Mouse (Mus musculus) gastrocnemius, adult 2 months (tissue): Measurements from ENCODE around the gene Fos. TPM values are rescaled to one million over a fixed set of nuclear protein-coding genes. Genes with fewer than 3 reads are reported as not detected.
A peak's percentile ranks its signal among the peaks of the same experiment; 100 is the strongest.

Experiments used
- DNase-seq: peaks from one replicate; pipeline ENCODE4 v3.0.0; 2022
- H3K27ac ChIP-seq: fragments of 200-600 bp; 2 replicates; pipeline ENCODE4 v1.8.1; 2022; ENCODE audit warnings: mild to moderate bottlenecking
- H3K4me3 ChIP-seq: fragments of 200-600 bp; 2 replicates; pipeline ENCODE4 v1.8.1; 2022; ENCODE audit warnings: mild to moderate bottlenecking, moderate library complexity
- CTCF ChIP-seq: fragments of 200-600 bp; IDR thresholded peaks from 2 replicates; pipeline ENCODE4 v1.8.1; 2022; ENCODE audit warnings: antibody characterized with exemption, mild to moderate bottlenecking, moderate library complexity
- intact Hi-C: fragments of 180-260 bp; cut with DNase I; formaldehyde crosslinking; loops from one replicate; pipeline ENCODE4 v1.15.1; 2025
- long read RNA-seq, 2 experiments: library from polyadenylated mRNA; stranded (forward); transcript quantifications; one replicate each; pipeline ENCODE4 v2.0.0; 2021
- total RNA-seq, 2 experiments: library from RNA; stranded (reverse); gene quantifications; 2 replicates each; pipeline ENCODE4 v1.2.3; 2021

Gene Fos
- 1 to 10 TPM; 3.6 to 8.7 TPM for total RNA-seq
- long read RNA-seq, experiment 1, partial matches to known transcripts = 0 of 3 reads
- long read RNA-seq, experiment 1, other reads (novel, unspliced or antisense) = 0 of 3 reads
- long read RNA-seq, experiment 2 = 0 reads

GRCm38 (mm10) chr12:85473481-85474297 is at the start of gene Fos:
Gene Fos, plus strand, starts transcription at chr12:85473890.
- TF ChIP-seq CTCF = 0 out of 2 replicates have a peak, but pooled peaks have one; percentile 8
- peak; percentile 92 for DNase-seq
- H3K4me3 ChIP-seq = peak within 1 kb of the TSS; percentile 90
- H3K27ac ChIP-seq = peak within 1 kb of the TSS; percentile 100
- intact Hi-C loops = loop anchor here (2.0 kb wide), 1 partner anchor 37 kb away; no protein-coding TSS in a partner anchor

- TF ChIP-seq CTCF = no peak
- intact Hi-C loops = no loop called here
- no peak overlapping the region for H3K27ac ChIP-seq
- no peak overlapping the region for H3K4me3 ChIP-seq
- DNase-seq = no peak
These were observed 48.0 kb upstream of the Fos start for GRCm38 (mm10) chr12:85425721-85426120.

- intact Hi-C loops = no loop called here
- no peak for DNase-seq
- no peak overlapping the region for H3K4me3 ChIP-seq
- no peak overlapping the region for H3K27ac ChIP-seq
- TF ChIP-seq CTCF = no peak
These were observed 47.6 kb upstream of the Fos start for GRCm38 (mm10) chr12:85426126-85426525.

GRCm38 (mm10) chr12:85427802-85428201 is 45.9 kb upstream of the Fos start:
- TF ChIP-seq CTCF = no peak
- H3K27ac ChIP-seq = no peak overlapping the region
- H3K4me3 ChIP-seq = no peak overlapping the region
- intact Hi-C loops = no loop called here
- DNase-seq = no peak

- no peak overlapping the region for H3K27ac ChIP-seq
- TF ChIP-seq CTCF = no peak
- intact Hi-C loops = loop anchor here (5.0 kb wide), 1 partner anchor 53 kb away; no protein-coding TSS in a partner anchor
- no peak overlapping the region for H3K4me3 ChIP-seq
- DNase-seq = no peak
These were observed 43.7 kb upstream of the Fos start for GRCm38 (mm10) chr12:85429999-85430398.

- Histone ChIP-seq H3K4me3 (no peak overlapping the region), H3K27ac (no peak overlapping the region)
- TF ChIP-seq CTCF = no peak
- intact Hi-C loops = loop anchor here (5.0 kb wide), 1 partner anchor 53 kb away; no protein-coding TSS in a partner anchor
- DNase-seq = no peak
These were observed 43.3 kb upstream of the Fos start for GRCm38 (mm10) chr12:85430434-85430833.

- Histone ChIP-seq H3K27ac (peak overlapping the region; percentile 66; the same call in 1 of the 2 replicates), H3K4me3 (peak overlapping the region; percentile 73)
- no peak for DNase-seq
- TF ChIP-seq CTCF = no peak
- intact Hi-C loops = loop anchor here (5.0 kb wide), 1 partner anchor 57 kb away; no protein-coding TSS in a partner anchor
These were observed 39.8 kb upstream of the Fos start for GRCm38 (mm10) chr12:85433850-85434249.

GRCm38 (mm10) chr12:85434526-85434925 is 39.2 kb upstream of the Fos start:
- Histone ChIP-seq H3K27ac (peak overlapping the region; percentile 66), H3K4me3 (peak overlapping the region; percentile 73)
- no peak for TF ChIP-seq CTCF
- DNase-seq = no peak
- intact Hi-C loops = loop anchor here (5.0 kb wide), 1 partner anchor 57 kb away; no protein-coding TSS in a partner anchor

GRCm38 (mm10) chr12:85436021-85436621 is 37.6 kb upstream of the Fos start:
- TF ChIP-seq CTCF = no peak
- peak overlapping the region; percentile 73 for H3K4me3 ChIP-seq
- intact Hi-C loops = loop anchor here (2.0 kb wide), 1 partner anchor 37 kb away; the partner anchor contains the start of gene Fos
- DNase-seq = peak; percentile 85
- H3K27ac ChIP-seq = peak overlapping the region; percentile 98

- intact Hi-C loops = loop anchor here (1.0 to 2.0 kb wide), 2 partner anchors 10 to 35 kb away; partner anchors contain the start of gene Fos
- peak overlapping the region; percentile 98 for H3K27ac ChIP-seq
- peak; percentile 79 for DNase-seq
These were observed 36.4 kb upstream of the Fos start for GRCm38 (mm10) chr12:85437172-85437876.

GRCm38 (mm10) chr12:85443456-85443855 is 30.2 kb upstream of the Fos start:
- no peak overlapping the region for H3K4me3 ChIP-seq
- intact Hi-C loops = no loop called here
- no peak for DNase-seq
- no peak overlapping the region for H3K27ac ChIP-seq
- no peak for TF ChIP-seq CTCF

More at GRCm38 (mm10) chr12:85437172-85437876, 36.4 kb upstream of the Fos start:
- peak; percentile 48 for TF ChIP-seq CTCF
- peak overlapping the region; percentile 56 for H3K4me3 ChIP-seq

- no peak for DNase-seq
- intact Hi-C loops = no loop called here
- no peak for TF ChIP-seq CTCF
- H3K27ac ChIP-seq = peak overlapping the region; percentile 32; the same call in 1 of the 2 replicates
- H3K4me3 ChIP-seq = peak overlapping the region; percentile 28; the same call in 1 of the 2 replicates
These were observed 29.0 kb upstream of the Fos start for GRCm38 (mm10) chr12:85444646-85445045.
